Mouse (Mus musculus) megakaryocyte-erythroid progenitor cell, adult 5-6 weeks (primary cell): Measurements from ENCODE around the gene Brk1. TPM values are rescaled to one million over a fixed set of nuclear protein-coding genes. Genes with fewer than 3 reads are reported as not detected.

Experiments used
- ATAC-seq: replicated peaks from 2 replicates; pipeline ENCODE4 v1.8.0; 2016; ENCODE audit warnings: mild to moderate bottlenecking, inconsistent platforms; ENCODE audit not compliant: severe bottlenecking, poor library complexity, low FRiP score, low TSS enrichment
- total RNA-seq, 2 experiments: library from RNA; stranded (forward) in 1 of 2; stranded (reverse) in 1 of 2; fragments of 200-1000, 215-1000 nt in 1 of 2; fragments of >200 nt in 1 of 2; fragmentation: Nextera tagmentation in 1 of 2; gene quantifications; 2 replicates each; pipeline ENCODE4 v1.2.3; 2014 to 2017

The Brk1 gene
- total RNA-seq, 2 experiments from 2014 or later, result 68.2 to 142 TPM

GRCm38 (mm10) chr6:113655475-113655874 lies 50.9 kb downstream of the Brk1 start:
- no peak for ATAC-seq

GRCm38 (mm10) chr6:113656847-113657246 lies 52.3 kb downstream of the Brk1 start:
- no peak for ATAC-seq

GRCm38 (mm10) chr6:113658226-113658625 lies 53.7 kb downstream of the Brk1 start:
- no peak for ATAC-seq

GRCm38 (mm10) chr6:113659648-113660491 lies 55.3 kb downstream of the Brk1 start:
- no peak for ATAC-seq

GRCm38 (mm10) chr6:113660492-113661352 lies 56.1 kb downstream of the Brk1 start:
- ATAC-seq, result peak; percentile 23

GRCm38 (mm10) chr6:113661353-113662241 lies 57.0 kb downstream of the Brk1 start:
- no peak for ATAC-seq

GRCm38 (mm10) chr6:113662964-113663700 lies 58.6 kb downstream of the Brk1 start:
- ATAC-seq, result no peak

GRCm38 (mm10) chr6:113664305-113664704 lies 59.7 kb downstream of the Brk1 start:
- no peak for ATAC-seq

Other genes with a start within 250 kb of the Brk1 start
- gene Tada3, start 226.9 kb upstream of the Brk1 start, total RNA-seq (2014; fragmentation: Nextera tagmentation), result 23.5 and 40.8 TPM in 2 replicates
- gene Tada3, start 226.9 kb upstream of the Brk1 start, total RNA-seq (2017), result 19.8 and 20.3 TPM in 2 replicates
- gene Arpc4, start 226.7 kb upstream of the Brk1 start, total RNA-seq (2014; fragmentation: Nextera tagmentation), result 128 and 162 TPM in 2 replicates
- gene Arpc4, start 226.7 kb upstream of the Brk1 start, total RNA-seq (2017), result 137 and 152 TPM in 2 replicates
- 2.1 and 7.9 TPM in 2 replicates for gene Ttll3, start 215.5 kb upstream of the Brk1 start, total RNA-seq (2014; fragmentation: Nextera tagmentation)
- gene Ttll3, start 215.5 kb upstream of the Brk1 start, total RNA-seq (2017), result 0.50 and 0.80 TPM in 2 replicates
- gene Rpusd3, start 185.4 kb upstream of the Brk1 start, total RNA-seq (2014; fragmentation: Nextera tagmentation), result 13.5 and 14.5 TPM in 2 replicates
- gene Rpusd3, start 185.4 kb upstream of the Brk1 start, total RNA-seq (2017), result 16.8 and 25.1 TPM in 2 replicates
- not detected in 2 replicates for gene Cidec, start 169.0 kb upstream of the Brk1 start, total RNA-seq (2014; fragmentation: Nextera tagmentation)
- gene Cidec, start 169.0 kb upstream of the Brk1 start, total RNA-seq (2017), result not detected in 2 replicates
- 44.8 and 53.4 TPM in 2 replicates for gene Jagn1, start 162.2 kb upstream of the Brk1 start, total RNA-seq (2014; fragmentation: Nextera tagmentation)
- 29.4 and 50.3 TPM in 2 replicates for gene Jagn1, start 162.2 kb upstream of the Brk1 start, total RNA-seq (2017)
- 0.45 TPM in 1 of 2 replicates, not detected in the other for gene Il17re, start 146.3 kb upstream of the Brk1 start, total RNA-seq (2014; fragmentation: Nextera tagmentation)
- not detected in 2 replicates for gene Il17re, start 146.3 kb upstream of the Brk1 start, total RNA-seq (2017)
- not detected in 2 replicates for gene Il17rc, start 133.3 kb upstream of the Brk1 start, total RNA-seq (2014; fragmentation: Nextera tagmentation)
- not detected in 2 replicates for gene Il17rc, start 133.3 kb upstream of the Brk1 start, total RNA-seq (2017)
- gene Creld1, start 121.5 kb upstream of the Brk1 start, total RNA-seq (2014; fragmentation: Nextera tagmentation), result 8.0 and 8.8 TPM in 2 replicates
- gene Creld1, start 121.5 kb upstream of the Brk1 start, total RNA-seq (2017), result 1.6 and 6.1 TPM in 2 replicates
- gene Prrt3, start 102.8 kb upstream of the Brk1 start, total RNA-seq (2014; fragmentation: Nextera tagmentation), result 0.37 TPM in 1 of 2 replicates, not detected in the other
- not detected in 2 replicates for gene Prrt3, start 102.8 kb upstream of the Brk1 start, total RNA-seq (2017)
- 49.4 and 61.7 TPM in 2 replicates for gene Emc3, start 73.1 kb upstream of the Brk1 start, total RNA-seq (2014; fragmentation: Nextera tagmentation)
- 28.3 and 43.9 TPM in 2 replicates for gene Emc3, start 73.1 kb upstream of the Brk1 start, total RNA-seq (2017)
- 35.7 and 47.0 TPM in 2 replicates for gene Fancd2, start 73.1 kb upstream of the Brk1 start, total RNA-seq (2014; fragmentation: Nextera tagmentation)
- 31.3 and 43.7 TPM in 2 replicates for gene Fancd2, start 73.1 kb upstream of the Brk1 start, total RNA-seq (2017)
- gene Fancd2os, start 4.1 kb upstream of the Brk1 start, total RNA-seq (2014; fragmentation: Nextera tagmentation), result 0.37 TPM in 1 of 2 replicates, not detected in the other
- not detected in 2 replicates for gene Fancd2os, start 4.1 kb upstream of the Brk1 start, total RNA-seq (2017)
- 12.5 and 15.2 TPM in 2 replicates for gene Vhl, start 19.2 kb downstream of the Brk1 start, total RNA-seq (2014; fragmentation: Nextera tagmentation)
- 7.8 and 8.6 TPM in 2 replicates for gene Vhl, start 19.2 kb downstream of the Brk1 start, total RNA-seq (2017)
- gene Irak2, start 33.7 kb downstream of the Brk1 start, total RNA-seq (2014; fragmentation: Nextera tagmentation), result 18.6 and 21.6 TPM in 2 replicates
- 30.4 and 37.3 TPM in 2 replicates for gene Irak2, start 33.7 kb downstream of the Brk1 start, total RNA-seq (2017)
- gene Tatdn2, start 92.3 kb downstream of the Brk1 start, total RNA-seq (2014; fragmentation: Nextera tagmentation), result 48.5 and 69.9 TPM in 2 replicates
- 152 and 155 TPM in 2 replicates for gene Tatdn2, start 92.3 kb downstream of the Brk1 start, total RNA-seq (2017)
- not detected in 2 replicates for gene Ghrl, start 115.1 kb downstream of the Brk1 start, total RNA-seq (2014; fragmentation: Nextera tagmentation)
- gene Ghrl, start 115.1 kb downstream of the Brk1 start, total RNA-seq (2017), result not detected in 2 replicates
- gene Sec13, start 136.0 kb downstream of the Brk1 start, total RNA-seq (2014; fragmentation: Nextera tagmentation), result 130 and 140 TPM in 2 replicates
- 87.3 and 103 TPM in 2 replicates for gene Sec13, start 136.0 kb downstream of the Brk1 start, total RNA-seq (2017)